Mouse (Mus musculus) embryonic fibroblast, embryonic 13.5 days (primary cell): ENCODE data around the gene Mip. TPM values are rescaled to one million over a fixed set of nuclear protein-coding genes. Genes with fewer than 3 reads are reported as not detected.
"Not testable (repeated sequence)": the region's sequence is repeated elsewhere in the genome, so short reads cannot be mapped to it uniquely, and the experiment has no call there.

Source experiments
- H3K27ac ChIP-seq: 2 replicates; pipeline ENCODE4 v1.5.1; 2012; ENCODE audit warnings: low read length, control low read depth, inconsistent platforms; ENCODE audit not compliant: insufficient read depth
- H3K4me1 ChIP-seq: 2 replicates; pipeline ENCODE4 v1.6.1; 2011; ENCODE audit warnings: low read length; ENCODE audit not compliant: control insufficient read depth, insufficient read depth
- H3K4me3 ChIP-seq: 2 replicates; pipeline ENCODE4 v1.5.1; 2011; ENCODE audit warnings: mild to moderate bottlenecking, control low read depth, low read length; ENCODE audit not compliant: insufficient read depth
- CTCF ChIP-seq: IDR thresholded peaks from 2 replicates; pipeline ENCODE4 v1.5.1; 2011; ENCODE audit warnings: mild to moderate bottlenecking, control low read depth, low read length, moderate library complexity, borderline replicate concordance; ENCODE audit not compliant: insufficient read depth
- POLR2A ChIP-seq: IDR thresholded peaks from 2 replicates; pipeline ENCODE4 v1.6.1; 2011; ENCODE audit warnings: low read depth, mild to moderate bottlenecking, control low read depth, low read length, moderate library complexity
- polyA plus RNA-seq: library from polyadenylated mRNA; stranded (reverse); fragments of >200 nt; gene quantifications from 2 replicates; pipeline ENCODE4 v1.2.4, GENCODE M21; 2011; ENCODE audit warnings: low read depth; ENCODE audit not compliant: missing spikeins, insufficient read length

Gene Mip
- not detected in 2 replicates for polyA plus RNA-seq

DNA sequence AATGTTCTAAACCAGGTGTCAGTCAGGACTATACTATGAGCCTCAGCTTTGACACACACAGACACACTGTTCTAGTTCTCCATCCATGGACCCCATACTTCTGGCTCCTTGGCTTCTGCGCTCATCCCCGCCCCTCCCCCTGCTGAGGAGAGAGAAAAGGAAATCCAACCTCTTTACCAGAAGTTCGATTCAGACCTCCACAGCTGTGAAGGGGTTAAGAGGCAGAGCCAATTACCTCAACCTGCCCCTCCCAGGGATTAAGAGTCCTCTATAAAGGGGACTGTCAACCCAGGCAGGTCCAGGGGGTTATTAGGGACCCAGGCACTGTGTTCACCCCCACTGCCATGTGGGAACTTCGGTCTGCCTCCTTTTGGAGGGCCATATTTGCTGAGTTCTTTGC, at the start of gene Mip:
Gene Mip, plus strand, starts transcription at position 301 of the 400 bp plus-strand sequence.
- H3K27ac ChIP-seq: no peak within 1 kb of the TSS
- H3K4me3 ChIP-seq: no peak within 1 kb of the TSS
- no peak for TF ChIP-seq POLR2A
- TF ChIP-seq CTCF: no peak
- H3K4me1 ChIP-seq: no peaks in the 10 kb centered on the region

DNA sequence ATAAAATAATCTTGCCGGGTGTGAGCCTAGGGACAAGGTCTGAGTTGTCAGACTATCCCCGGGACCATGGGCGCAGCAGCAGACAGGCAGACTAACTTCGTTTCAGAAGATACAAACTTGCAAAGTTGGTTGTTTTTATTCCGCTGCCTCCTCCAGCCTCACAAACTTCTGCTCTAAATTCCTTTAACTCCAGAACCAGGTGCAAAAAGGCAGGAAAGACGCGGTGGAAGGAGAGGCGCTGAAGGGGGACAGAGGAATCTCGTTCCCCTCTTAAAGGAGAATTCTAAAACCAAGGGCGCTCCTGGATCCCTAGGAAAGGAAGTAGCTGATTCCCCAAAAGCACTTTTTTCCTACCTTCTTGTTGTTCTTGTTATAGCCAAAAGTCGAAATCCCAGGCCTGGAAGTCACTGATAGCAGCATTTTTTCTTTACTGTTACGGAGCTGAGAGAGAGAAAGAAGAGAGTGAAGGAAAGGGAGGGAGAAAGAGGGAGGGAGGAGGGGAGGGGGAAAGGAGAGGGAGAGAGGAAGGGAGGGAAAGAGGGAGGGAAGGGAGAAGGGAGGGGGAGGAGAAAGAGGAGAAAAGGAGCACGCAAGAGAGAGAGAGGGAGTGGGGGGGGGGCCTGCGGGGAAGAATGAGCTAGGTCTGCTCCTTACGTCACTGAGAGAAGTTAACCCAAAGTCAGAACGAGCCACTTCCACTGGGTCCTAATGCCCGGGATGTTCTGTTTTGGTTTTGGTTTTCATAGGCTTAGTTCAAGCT, 49.5 kb upstream of the Mip start:
- H3K4me1 ChIP-seq: peaks cover 8% of the 10 kb centered on the region
- peak overlapping the region; percentile 81 for H3K4me3 ChIP-seq
- TF ChIP-seq CTCF (no peak), POLR2A (peak; percentile 49)
- H3K27ac ChIP-seq: peak overlapping the region; percentile 97

DNA sequence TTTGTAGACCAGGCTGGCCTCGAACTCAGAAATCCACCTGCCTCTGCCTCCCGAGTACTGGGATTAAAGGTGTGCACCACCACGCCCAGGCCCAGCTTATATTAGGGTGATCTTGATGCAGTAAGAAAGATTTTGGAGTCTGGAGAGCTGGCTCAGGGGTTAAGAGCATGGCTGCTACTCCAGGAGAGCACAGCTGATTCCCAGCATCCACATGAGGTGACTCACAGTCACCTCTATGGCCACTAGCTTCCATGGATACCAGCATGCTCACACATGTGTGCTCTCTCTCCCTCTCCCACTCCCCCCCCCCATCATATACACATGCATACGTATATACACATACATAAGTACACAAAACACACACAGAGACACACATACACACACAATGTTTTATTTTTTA, 48.3 kb upstream of the Mip start:
- Histone ChIP-seq H3K4me1 (peaks cover 8% of the 10 kb centered on the region), H3K4me3 (no peak overlapping the region), H3K27ac (peak overlapping the region; percentile 25)
- TF ChIP-seq POLR2A (no peak), CTCF (no peak)

DNA sequence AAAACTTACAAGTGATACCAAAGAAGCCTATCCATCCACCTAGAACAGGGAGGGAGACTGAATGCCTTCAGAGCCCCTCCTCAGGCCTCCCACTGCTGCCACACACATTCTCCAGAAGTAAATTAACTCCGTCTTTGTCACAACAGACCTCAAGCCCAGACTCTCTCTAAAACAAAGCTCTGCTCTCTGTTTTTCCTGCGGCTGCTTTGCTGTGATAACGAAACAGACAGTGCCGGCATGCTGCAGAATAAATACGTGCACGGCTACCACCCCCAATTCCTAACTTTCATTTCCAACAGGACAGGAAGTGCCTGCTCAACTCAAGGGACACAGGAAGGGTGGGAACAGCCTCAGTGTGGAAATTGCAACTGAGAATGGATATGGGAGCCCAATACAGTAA, 45.6 kb upstream of the Mip start, which contains the start of gene Rbms2:
Gene Rbms2, minus strand, starts transcription at position 309 of the 400 bp plus-strand sequence.
- TF ChIP-seq POLR2A (peak; percentile 57), CTCF (no peak)
- H3K4me3 ChIP-seq: peak within 1 kb of the TSS; percentile 30
- H3K4me1 ChIP-seq: peaks cover 4% of the 10 kb centered on the region; the same call in 1 of the 2 replicates
- peak within 1 kb of the TSS; percentile 28 for H3K27ac ChIP-seq

DNA sequence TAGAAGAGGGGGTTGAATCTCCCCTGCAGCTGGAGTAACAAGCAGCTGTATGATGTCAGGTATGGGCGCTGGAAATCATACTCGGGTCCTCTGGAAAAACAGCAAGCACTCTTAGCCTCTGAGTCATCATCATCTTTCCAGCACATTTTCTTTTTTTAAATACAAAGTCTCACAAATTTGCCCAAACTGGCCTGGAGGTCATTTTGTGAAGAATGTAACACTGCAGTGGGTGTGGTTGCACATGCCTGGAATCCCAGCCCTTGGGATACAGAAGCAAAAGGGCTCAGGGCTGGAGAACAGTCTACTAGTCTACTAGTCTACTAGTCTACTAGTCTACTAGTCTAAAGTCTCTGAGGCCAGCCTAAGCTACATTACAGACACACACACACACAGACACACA, 41.3 kb upstream of the Mip start:
- no peak overlapping the region for H3K4me3 ChIP-seq
- H3K4me1 ChIP-seq: peaks cover 4% of the 10 kb centered on the region; the same call in 1 of the 2 replicates
- TF ChIP-seq POLR2A (no peak), CTCF (no peak)

DNA sequence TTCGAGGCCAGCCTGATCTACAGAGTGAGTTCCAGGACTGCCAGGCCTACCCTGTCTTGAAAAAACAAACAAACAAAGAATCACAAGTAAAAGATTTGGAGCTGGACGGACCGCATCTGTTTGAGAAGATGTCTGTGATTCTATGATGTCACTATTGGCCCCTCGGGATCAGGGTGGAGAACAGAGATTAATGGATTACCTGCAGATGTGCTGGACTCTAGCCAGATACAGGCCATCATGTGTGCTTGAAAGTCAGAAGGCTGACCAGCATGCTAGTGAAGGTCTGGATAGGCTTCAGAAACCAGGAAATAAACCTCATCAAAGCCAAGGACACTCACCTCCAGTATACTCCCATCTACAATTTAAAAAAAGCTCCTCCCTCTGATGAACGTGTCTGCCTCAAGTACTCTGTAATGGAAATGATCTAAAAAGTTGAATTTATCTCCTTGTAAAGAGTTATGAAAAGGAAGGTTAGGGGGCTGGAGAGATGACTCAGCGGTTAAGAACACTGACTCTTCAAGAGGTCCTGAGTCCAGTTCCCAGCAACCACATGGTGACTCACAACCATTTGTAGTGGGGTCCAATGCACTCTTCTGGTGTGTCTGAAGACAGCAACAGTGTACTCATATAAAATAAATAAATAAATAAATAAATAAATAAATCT, 40.2 kb upstream of the Mip start:
- Histone ChIP-seq H3K27ac (peak overlapping the region; percentile 21), H3K4me1 (peaks cover 4% of the 10 kb centered on the region; the same call in 1 of the 2 replicates), H3K4me3 (no peak overlapping the region)
- TF ChIP-seq POLR2A: no peak
- TF ChIP-seq CTCF: no peak

More for the DNA sequence above, 41.3 kb upstream of the Mip start:
- peak overlapping the region; percentile 88 for H3K27ac ChIP-seq

DNA sequence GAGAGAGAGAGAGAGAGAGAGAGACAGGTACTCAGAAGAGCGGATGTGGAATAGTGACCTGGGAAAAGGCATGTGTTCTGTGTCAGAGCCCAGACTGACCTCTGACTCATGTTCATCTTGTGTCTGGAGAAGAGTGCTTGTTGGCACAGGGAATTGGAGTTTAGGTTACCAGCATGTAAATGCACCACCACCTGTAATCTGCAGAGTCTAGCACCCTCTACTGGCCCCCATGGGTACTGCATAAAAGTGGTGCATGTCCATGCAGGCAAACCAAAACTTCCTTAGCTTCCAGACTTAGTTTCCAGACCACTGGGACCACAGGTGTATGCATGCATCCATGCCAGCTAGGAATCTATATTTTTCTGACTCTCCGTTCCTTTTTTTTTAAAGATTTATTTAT, 39.7 kb upstream of the Mip start:
- no peak for TF ChIP-seq POLR2A
- peak; percentile 61 for TF ChIP-seq CTCF
- H3K4me3 ChIP-seq: no peak overlapping the region
- peaks cover 4% of the 10 kb centered on the region; the same call in 1 of the 2 replicates for H3K4me1 ChIP-seq
- no peak overlapping the region for H3K27ac ChIP-seq

DNA sequence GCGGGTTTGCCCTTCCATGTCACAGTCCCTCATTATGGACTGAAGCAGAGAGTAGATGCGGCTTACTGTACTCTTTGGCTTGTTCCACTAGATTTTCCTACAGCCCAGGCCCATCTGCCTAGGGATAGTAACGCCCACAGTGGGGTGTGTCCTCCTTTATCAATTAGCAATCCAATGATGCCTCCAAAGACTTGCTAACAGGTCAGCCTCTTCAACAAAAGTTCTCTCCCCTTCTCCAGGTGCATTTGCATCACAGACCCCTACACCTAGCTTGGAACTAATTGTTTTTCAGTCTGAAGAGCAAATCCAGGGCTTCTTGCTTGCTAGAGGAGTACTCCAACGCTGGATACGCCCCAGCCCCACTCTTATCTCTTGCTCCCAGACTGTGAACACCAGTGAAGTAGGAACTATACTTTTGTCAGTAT, 38.4 kb upstream of the Mip start:
- no peak overlapping the region for H3K4me3 ChIP-seq
- peaks cover 4% of the 10 kb centered on the region; the same call in 1 of the 2 replicates for H3K4me1 ChIP-seq
- no peak overlapping the region for H3K27ac ChIP-seq
- TF ChIP-seq POLR2A (no peak), CTCF (no peak)

DNA sequence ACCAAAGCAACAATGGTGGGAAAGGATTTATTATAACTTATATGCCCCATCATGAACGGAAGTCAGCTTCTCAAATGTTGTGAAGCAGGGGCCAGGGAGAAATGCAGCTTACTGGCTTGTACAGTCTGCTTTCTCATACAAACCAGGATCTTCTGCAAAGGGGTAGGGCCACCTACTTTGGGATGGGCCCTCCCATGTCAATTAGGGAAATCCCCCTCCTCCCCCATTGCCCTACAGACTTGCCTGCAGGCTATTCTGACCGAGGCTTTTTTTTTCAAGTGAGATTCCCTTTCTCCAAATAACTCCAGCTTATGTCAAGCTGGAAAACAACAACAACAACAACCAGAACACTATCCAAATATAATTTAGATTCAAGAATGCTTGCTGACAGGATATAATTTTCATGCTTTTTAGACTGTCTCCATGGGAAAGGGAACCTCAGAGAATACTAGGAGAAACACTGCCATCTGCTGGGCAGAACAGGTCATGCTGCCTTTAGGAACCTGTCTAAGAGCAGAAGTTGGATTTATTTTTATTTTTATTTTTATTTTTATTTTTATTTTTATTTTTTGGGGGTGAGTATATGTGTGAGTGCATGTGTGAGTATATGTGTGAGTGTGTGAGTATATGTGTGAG, 37.3 kb upstream of the Mip start:
- TF ChIP-seq CTCF (peak; percentile 22; the same call in 1 of the 2 replicates), POLR2A (no peak)

DNA sequence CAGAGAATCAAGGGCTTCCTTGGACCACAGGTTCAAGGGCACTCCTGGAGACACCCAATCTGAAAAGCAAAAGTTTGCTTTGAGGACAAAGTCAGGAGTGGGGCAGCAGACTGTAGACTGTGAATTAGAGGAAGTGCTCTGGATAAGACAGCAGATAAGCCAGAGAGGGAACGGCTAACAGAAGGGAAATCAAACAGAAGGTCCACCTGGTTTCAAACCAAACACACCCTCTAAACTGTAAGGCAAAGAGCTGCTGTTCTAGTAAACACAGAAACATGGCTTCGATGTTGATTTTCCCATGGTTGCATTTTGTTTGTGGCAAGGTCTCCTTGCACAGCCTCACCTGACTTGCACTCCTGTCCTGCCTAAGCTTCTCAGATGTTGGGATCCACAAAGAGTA, 34.2 kb upstream of the Mip start:
- H3K4me1 ChIP-seq: no peaks in the 10 kb centered on the region
- H3K4me3 ChIP-seq: no peak overlapping the region
- no peak for TF ChIP-seq CTCF
- TF ChIP-seq POLR2A: no peak
- no peak overlapping the region for H3K27ac ChIP-seq

More for the DNA sequence above, 37.3 kb upstream of the Mip start:
- Histone ChIP-seq H3K4me3 (no peak overlapping the region), H3K27ac (no peak overlapping the region), H3K4me1 (peaks cover 4% of the 10 kb centered on the region; the same call in 1 of the 2 replicates)

DNA sequence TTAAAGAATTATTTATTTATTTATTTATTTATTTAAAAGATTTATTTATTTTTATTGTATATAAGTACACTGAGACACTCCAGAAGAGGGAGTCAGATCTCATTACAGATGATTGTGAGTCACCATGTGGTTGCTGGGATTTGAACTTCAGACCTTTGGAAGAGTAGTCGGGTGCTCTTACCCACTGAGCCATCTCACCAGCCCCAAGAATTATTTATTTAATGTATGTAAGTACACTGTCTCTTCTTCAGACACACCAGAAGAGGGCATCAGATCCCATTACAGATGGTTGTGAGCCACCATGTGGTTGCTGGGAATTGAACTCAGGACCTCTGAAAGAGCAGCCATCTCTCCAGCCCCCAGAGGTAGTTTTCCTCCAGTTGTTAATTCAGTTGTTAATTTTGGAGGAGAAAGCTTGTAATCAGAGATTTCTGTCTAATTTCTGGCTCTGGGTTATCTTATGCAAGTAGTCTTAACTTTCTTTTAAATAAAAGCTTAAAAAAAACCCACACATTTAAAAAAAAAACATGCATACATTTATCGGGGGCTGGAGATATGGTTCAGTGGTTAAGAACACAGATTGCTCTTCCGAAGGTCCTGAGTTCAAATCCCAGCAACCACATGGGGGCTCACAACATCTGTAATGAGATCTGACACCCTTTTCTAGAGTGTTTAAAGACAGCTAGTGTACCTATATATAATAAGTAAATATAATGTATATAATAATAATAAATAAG, 33.4 kb upstream of the Mip start:
- not testable (repeated sequence) for H3K27ac ChIP-seq, H3K4me1 ChIP-seq, H3K4me3 ChIP-seq
